Mouse (Mus musculus) brain, embryonic 14.5 days (tissue): ENCODE measurements at regions not wholly inside any gene's neighbourhood (a gene's known extent, or its start where the extent isn't known, plus 50 kb on each side); places are given as distances from the start of the nearest gene placed in this dataset.

Experiments used
- CTCF ChIP-seq: fragments of 200-500 bp; IDR thresholded peaks from 2 replicates; pipeline ENCODE4 v1.5.1; 2012; ENCODE audit warnings: inconsistent platforms, mild to moderate bottlenecking, moderate library complexity, borderline replicate concordance; ENCODE audit not compliant: insufficient read depth, insufficient read length; ENCODE audit errors: extremely low read depth
- POLR2A ChIP-seq: fragments of 200-500 bp; IDR thresholded peaks from 2 replicates; pipeline ENCODE4 v1.6.1; 2012; ENCODE audit warnings: mild to moderate bottlenecking, inconsistent platforms, borderline replicate concordance; ENCODE audit not compliant: poor library complexity, insufficient read depth, insufficient read length, severe bottlenecking; ENCODE audit errors: extremely low read depth

GRCm38 (mm10) chr17:51526881-51527280 is 306.2 kb downstream of the Satb1 start:
- TF ChIP-seq CTCF (no peak), POLR2A (no peak)
